Mouse (Mus musculus): Measurements from ENCODE around the gene Psmd9. TPM values are rescaled to one million over a fixed set of nuclear protein-coding genes. Genes with fewer than 3 reads are reported as not detected.

Gene Psmd9
- polyA plus RNA-seq, 1 experiment from 2014 or later = 51.4 TPM

DNA sequence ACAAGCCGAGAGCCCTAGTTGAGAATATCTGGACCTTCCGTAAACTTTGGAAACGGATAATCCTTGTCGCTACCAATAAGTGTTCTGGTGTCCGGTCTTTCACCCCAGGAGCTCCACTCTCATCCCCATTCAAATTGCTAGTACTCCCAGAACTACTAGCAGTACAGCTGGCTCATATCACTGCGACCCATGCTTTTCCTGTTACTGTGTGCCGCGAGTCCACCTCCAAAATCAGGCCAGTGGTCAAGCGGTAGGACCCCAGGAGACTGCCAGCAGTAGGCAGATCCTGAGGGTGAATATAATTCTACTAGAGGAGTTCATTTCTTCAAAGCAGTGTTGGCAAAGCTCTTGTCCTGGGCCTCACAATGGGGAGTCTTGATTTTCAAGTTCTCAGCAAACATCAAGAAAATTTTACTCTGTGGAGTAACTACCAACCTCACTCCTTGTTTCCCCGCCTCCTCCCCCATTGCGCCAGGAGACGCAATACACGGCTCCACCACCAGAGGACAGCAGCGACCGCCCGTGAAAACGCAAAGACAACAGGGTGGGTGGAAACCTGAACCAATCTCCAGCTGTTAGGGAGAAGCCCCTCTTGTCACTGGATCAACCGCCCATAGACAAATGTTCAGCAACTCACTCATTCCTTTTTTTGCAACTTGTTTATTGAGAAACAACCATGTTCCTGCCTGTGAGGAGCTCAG, 36.0 kb upstream of the Psmd9 start:
- Histone ChIP-seq H3K4me3 (ENCODE audit: low read depth, low read length) (no peak overlapping the region), H3K36me3 (ENCODE audit: control insufficient read depth, insufficient read depth, low read length) (0 out of 2 replicates have a peak, but pooled peaks cover 2% of the 10 kb centered on the region), H3K9me3 (ENCODE audit: control insufficient read depth, low read length) (no peaks in the 10 kb centered on the region), H3K27ac (replicated peaks) (peak overlapping the region; percentile 100), H3K27me3 (ENCODE audit: control insufficient read depth, insufficient read depth, low read length) (no peaks in the 10 kb centered on the region), H3K4me1 (replicated peaks; ENCODE audit: control insufficient read depth, insufficient read depth) (peaks cover 21% of the 10 kb centered on the region), H3K4me2 (replicated peaks; ENCODE audit: low read depth) (peak overlapping the region; percentile 69; the same call in 1 of the 2 replicates), H3K9ac (ENCODE audit: low read length) (no peak overlapping the region)
- TF ChIP-seq EP300 (optimal IDR thresholded peaks at IDR 0.05) = no peak
- peak; percentile 99 for TF ChIP-seq CTCF (IDR thresholded peaks at IDR 0.05; ENCODE audit: low read depth)
- ATAC-seq (ENCODE audit: low FRiP score, low TSS enrichment) (no peak), DNase-seq (ENCODE audit: low spot score) (peak; percentile 92)
- 16% methylated on average over 18 of the region's 18 CpGs for WGBS

GRCm38 (mm10) chr5:123133784-123134143, 35.4 kb upstream of the Psmd9 start:
- no peaks in the 10 kb centered on the region for H3K36me3 ChIP-seq (ENCODE audit: control insufficient read depth, insufficient read depth, low read length)
- H3K4me3 ChIP-seq (ENCODE audit: low read depth, low read length) = no peak overlapping the region
- TF ChIP-seq CTCF (IDR thresholded peaks at IDR 0.05; ENCODE audit: low read depth) (no peak), EP300 (optimal IDR thresholded peaks at IDR 0.05) (no peak)
- H3K4me2 ChIP-seq (replicated peaks; ENCODE audit: low read depth) = 0 out of 2 replicates have a peak overlapping the region, but pooled peaks have one; percentile 12
- H3K9me3 ChIP-seq (ENCODE audit: control insufficient read depth, low read length) = no peaks in the 10 kb centered on the region
- H3K27ac ChIP-seq (replicated peaks) = peak overlapping the region; percentile 100
- 25% methylated on average over 6 of the region's 7 CpGs for WGBS
- H3K4me1 ChIP-seq (replicated peaks; ENCODE audit: control insufficient read depth, insufficient read depth) = peaks cover 21% of the 10 kb centered on the region
- no peak for DNase-seq (ENCODE audit: low spot score)
- H3K9ac ChIP-seq (ENCODE audit: low read length) = no peak overlapping the region
- ATAC-seq (ENCODE audit: low FRiP score, low TSS enrichment) = no peak
- no peaks in the 10 kb centered on the region for H3K27me3 ChIP-seq (ENCODE audit: control insufficient read depth, insufficient read depth, low read length)

- H3K4me1 ChIP-seq (replicated peaks; ENCODE audit: control insufficient read depth, insufficient read depth) = peaks cover 21% of the 10 kb centered on the region
- no peak for ATAC-seq (ENCODE audit: low FRiP score, low TSS enrichment)
- H3K4me3 ChIP-seq (ENCODE audit: low read depth, low read length) = peak overlapping the region; percentile 92; the same call in 1 of the 2 replicates
- no peaks in the 10 kb centered on the region for H3K27me3 ChIP-seq (ENCODE audit: control insufficient read depth, insufficient read depth, low read length)
- peak overlapping the region; percentile 100 for H3K27ac ChIP-seq (replicated peaks)
- H3K9ac ChIP-seq (ENCODE audit: low read length) = peak overlapping the region; percentile 99
- 15% methylated on average over 13 of the region's 13 CpGs for WGBS
- H3K4me2 ChIP-seq (replicated peaks; ENCODE audit: low read depth) = peak overlapping the region; percentile 100
- peak; percentile 71 for DNase-seq (ENCODE audit: low spot score)
- peak; percentile 27 for TF ChIP-seq CTCF (IDR thresholded peaks at IDR 0.05; ENCODE audit: low read depth)
- no peak for TF ChIP-seq EP300 (optimal IDR thresholded peaks at IDR 0.05)
- H3K36me3 ChIP-seq (ENCODE audit: control insufficient read depth, insufficient read depth, low read length) = no peaks in the 10 kb centered on the region
- H3K9me3 ChIP-seq (ENCODE audit: control insufficient read depth, low read length) = no peaks in the 10 kb centered on the region
Observed at GRCm38 (mm10) chr5:123134186-123134874, 34.9 kb upstream of the Psmd9 start.

DNA sequence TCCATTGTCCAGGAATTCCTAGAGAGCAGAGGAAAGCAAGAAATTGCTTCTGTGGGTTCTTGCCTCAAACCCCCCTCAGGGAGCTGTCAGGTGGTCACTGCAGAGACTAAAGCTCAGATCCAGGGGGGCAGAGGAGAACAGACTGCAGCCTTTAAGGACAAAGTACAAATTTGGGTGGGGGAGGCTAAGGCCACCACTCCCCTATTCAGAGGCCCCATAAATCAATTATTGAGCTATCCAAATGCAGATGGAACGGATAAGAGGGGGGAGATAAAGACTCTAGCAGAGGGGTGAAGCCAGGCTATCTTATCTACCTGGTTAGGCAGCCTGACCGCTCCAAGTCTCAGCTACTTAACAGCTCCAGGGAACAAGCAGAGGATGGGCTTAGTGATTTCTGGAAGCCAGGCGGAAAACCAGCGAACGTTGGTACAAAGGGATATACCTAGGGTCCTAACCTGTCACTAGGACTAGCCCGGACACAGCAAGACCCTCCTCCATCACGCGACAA, 34.3 kb upstream of the Psmd9 start:
- peak overlapping the region; percentile 92 for H3K4me3 ChIP-seq (ENCODE audit: low read depth, low read length)
- peak overlapping the region; percentile 100 for H3K27ac ChIP-seq (replicated peaks)
- H3K36me3 ChIP-seq (ENCODE audit: control insufficient read depth, insufficient read depth, low read length) = no peaks in the 10 kb centered on the region
- no peak for TF ChIP-seq EP300 (optimal IDR thresholded peaks at IDR 0.05)
- TF ChIP-seq CTCF (IDR thresholded peaks at IDR 0.05; ENCODE audit: low read depth) = no peak
- no peak for ATAC-seq (ENCODE audit: low FRiP score, low TSS enrichment)
- peaks cover 21% of the 10 kb centered on the region for H3K4me1 ChIP-seq (replicated peaks; ENCODE audit: control insufficient read depth, insufficient read depth)
- no peaks in the 10 kb centered on the region for H3K9me3 ChIP-seq (ENCODE audit: control insufficient read depth, low read length)
- H3K27me3 ChIP-seq (ENCODE audit: control insufficient read depth, insufficient read depth, low read length) = no peaks in the 10 kb centered on the region
- peak overlapping the region; percentile 99 for H3K9ac ChIP-seq (ENCODE audit: low read length)
- 23% methylated on average over 8 of the region's 8 CpGs for WGBS
- no peak for DNase-seq (ENCODE audit: low spot score)
- peak overlapping the region; percentile 100 for H3K4me2 ChIP-seq (replicated peaks; ENCODE audit: low read depth)

DNA sequence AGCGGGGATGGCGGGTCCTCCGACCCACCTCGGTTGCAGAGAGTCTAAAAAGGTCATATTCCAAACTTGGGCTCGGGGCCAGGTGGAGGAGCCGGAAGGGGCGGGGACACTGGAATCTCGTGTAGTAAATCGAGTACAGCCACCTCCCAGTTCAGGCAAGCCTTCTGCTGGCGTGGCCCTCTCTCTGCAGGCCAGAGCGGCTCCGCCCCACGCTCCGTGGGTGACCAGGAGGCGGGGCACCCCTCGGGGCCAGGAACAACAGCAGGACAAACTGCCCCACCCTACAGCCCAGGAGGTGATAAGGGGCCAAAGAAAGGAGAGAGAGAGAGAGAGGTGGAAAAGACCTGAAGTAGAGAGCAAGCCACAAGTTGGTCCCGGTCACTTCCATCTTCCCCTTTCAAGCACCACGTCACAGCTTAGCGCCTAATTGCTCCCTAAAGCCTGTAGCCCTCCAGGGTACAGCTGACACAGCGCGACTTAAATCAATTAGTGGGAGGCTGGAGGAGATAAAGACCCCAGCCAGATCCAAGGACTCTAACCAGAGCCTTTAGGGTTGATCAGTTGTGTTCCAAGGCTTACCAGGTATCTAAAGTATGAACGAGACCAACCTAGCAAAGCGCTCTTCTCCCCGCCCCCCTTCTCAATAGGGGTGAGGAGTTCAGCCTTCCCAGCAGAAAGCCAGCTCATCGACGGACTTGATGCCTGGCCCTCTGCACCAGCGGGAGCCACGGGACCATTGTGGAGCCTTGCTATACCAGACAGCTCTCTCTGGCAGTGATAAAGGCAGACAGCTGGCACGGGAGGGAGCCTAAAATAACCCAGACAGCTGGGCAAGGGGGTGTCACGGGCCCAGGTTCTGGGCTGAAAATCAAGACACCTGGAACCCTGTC, 33.5 kb upstream of the Psmd9 start:
- ATAC-seq (ENCODE audit: low FRiP score, low TSS enrichment) (peak; percentile 70), DNase-seq (ENCODE audit: low spot score) (peak; percentile 98)
- Histone ChIP-seq H3K4me3 (ENCODE audit: low read depth, low read length) (peak overlapping the region; percentile 92), H3K27ac (replicated peaks) (peak overlapping the region; percentile 100), H3K4me2 (replicated peaks; ENCODE audit: low read depth) (peak overlapping the region; percentile 100), H3K36me3 (ENCODE audit: control insufficient read depth, insufficient read depth, low read length) (no peaks in the 10 kb centered on the region), H3K9me3 (ENCODE audit: control insufficient read depth, low read length) (no peaks in the 10 kb centered on the region), H3K9ac (ENCODE audit: low read length) (peak overlapping the region; percentile 99), H3K4me1 (replicated peaks; ENCODE audit: control insufficient read depth, insufficient read depth) (peaks cover 21% of the 10 kb centered on the region), H3K27me3 (ENCODE audit: control insufficient read depth, insufficient read depth, low read length) (no peaks in the 10 kb centered on the region)
- 1% methylated on average over 30 of the region's 30 CpGs for WGBS
- peak; percentile 84 for TF ChIP-seq EP300 (optimal IDR thresholded peaks at IDR 0.05)
- peak; percentile 49 for TF ChIP-seq CTCF (IDR thresholded peaks at IDR 0.05; ENCODE audit: low read depth)
